Mouse (Mus musculus) heart, embryonic 16.5 days (tissue): ENCODE measurements at regions not wholly inside any gene's neighbourhood (a gene's known extent, or its start where the extent isn't known, plus 50 kb on each side); places are given as distances from the start of the nearest gene placed in this dataset.

ENCODE experiments used
- ATAC-seq: fragments of 200-750 bp; cut with Nextera tagmentation; replicated peaks from 2 replicates; pipeline ENCODE4 v1.8.0; 2017; ENCODE audit warnings: moderate number of reproducible peaks; ENCODE audit not compliant: insufficient read depth, low FRiP score; ENCODE audit errors: extremely low read depth
- H3K27ac ChIP-seq: fragments of 300-500 bp; sonication (generic); 2 replicates; pipeline ENCODE4 v1.5.1; 2014; ENCODE audit warnings: mild to moderate bottlenecking, low read length, control low read depth, moderate library complexity
- H3K27me3 ChIP-seq: fragments of 300-500 bp; sonication (generic); 2 replicates; pipeline ENCODE4 v1.6.1; 2014; ENCODE audit warnings: low read length, mixed read lengths; ENCODE audit not compliant: control insufficient read depth, insufficient read depth
- H3K36me3 ChIP-seq: fragments of 300-500 bp; sonication (generic); 2 replicates; pipeline ENCODE4 v1.6.1; 2014; ENCODE audit not compliant: control insufficient read depth, insufficient read depth
- H3K4me1 ChIP-seq: fragments of 300-500 bp; sonication (generic); 2 replicates; pipeline ENCODE4 v1.6.1; 2014; ENCODE audit warnings: low read length, mixed read lengths; ENCODE audit not compliant: control insufficient read depth, insufficient read depth
- H3K4me2 ChIP-seq: fragments of 300-500 bp; sonication (generic); 2 replicates; pipeline ENCODE4 v1.6.1; 2014; ENCODE audit warnings: low read depth, mild to moderate bottlenecking, control low read depth, low read length
- H3K4me3 ChIP-seq: fragments of 300-500 bp; sonication (generic); 2 replicates; pipeline ENCODE4 v1.5.1; 2014; ENCODE audit warnings: mild to moderate bottlenecking, control low read depth, low read length
- H3K9ac ChIP-seq: fragments of 300-500 bp; sonication (generic); 2 replicates; pipeline ENCODE4 v1.6.1; 2014; ENCODE audit warnings: low read length, control low read depth
- H3K9me3 ChIP-seq: fragments of 300-500 bp; sonication (generic); replicated peaks from 2 replicates; pipeline ENCODE4 v1.6.1; 2016; ENCODE audit warnings: low read length; ENCODE audit not compliant: control insufficient read depth
- WGBS: fragments of 180-500 bp; shearing (Covaris S2); extraction: QIAGEN DNeasy Blood & Tissue Kit; methylation state at CpG from one replicate; pipeline ENCODE4 v1.1.7; 2014; 5-methylcytosine and 5-hydroxymethylcytosine counted together

- Histone ChIP-seq H3K36me3 (no peaks in the 10 kb centered on the region), H3K4me2 (no peak overlapping the region), H3K27me3 (no peaks in the 10 kb centered on the region), H3K4me3 (no peak overlapping the region), H3K9me3 (no peaks in the 10 kb centered on the region; the same call in 1 of the 2 replicates), H3K27ac (no peak overlapping the region), H3K9ac (no peak overlapping the region), H3K4me1 (peaks cover 9% of the 10 kb centered on the region)
- ATAC-seq = no peak
- WGBS = 55% methylated on average over 6 of the region's 6 CpGs
These were observed 87.3 kb upstream of the Nckap5 start for GRCm38 (mm10) chr1:126917872-126918271.

- Histone ChIP-seq H3K27me3 (no peaks in the 10 kb centered on the region), H3K4me3 (no peak overlapping the region), H3K27ac (no peak overlapping the region), H3K9me3 (no peaks in the 10 kb centered on the region; the same call in 1 of the 2 replicates), H3K9ac (no peak overlapping the region), H3K36me3 (no peaks in the 10 kb centered on the region), H3K4me1 (no peaks in the 10 kb centered on the region), H3K4me2 (no peak overlapping the region)
- WGBS = 61% methylated on average over 6 of the region's 6 CpGs
- ATAC-seq = no peak
These were observed 85.8 kb upstream of the Nckap5 start for GRCm38 (mm10) chr1:126916369-126916768.

GRCm38 (mm10) chr1:126911277-126912060 is 80.9 kb upstream of the Nckap5 start:
- Histone ChIP-seq H3K4me1 (no peaks in the 10 kb centered on the region), H3K36me3 (no peaks in the 10 kb centered on the region), H3K9me3 (no peaks in the 10 kb centered on the region; the same call in 1 of the 2 replicates), H3K9ac (no peak overlapping the region), H3K4me3 (no peak overlapping the region), H3K4me2 (no peak overlapping the region), H3K27ac (no peak overlapping the region), H3K27me3 (no peaks in the 10 kb centered on the region)
- 70% methylated on average over 12 of the region's 12 CpGs for WGBS
- ATAC-seq = no peak

DNA sequence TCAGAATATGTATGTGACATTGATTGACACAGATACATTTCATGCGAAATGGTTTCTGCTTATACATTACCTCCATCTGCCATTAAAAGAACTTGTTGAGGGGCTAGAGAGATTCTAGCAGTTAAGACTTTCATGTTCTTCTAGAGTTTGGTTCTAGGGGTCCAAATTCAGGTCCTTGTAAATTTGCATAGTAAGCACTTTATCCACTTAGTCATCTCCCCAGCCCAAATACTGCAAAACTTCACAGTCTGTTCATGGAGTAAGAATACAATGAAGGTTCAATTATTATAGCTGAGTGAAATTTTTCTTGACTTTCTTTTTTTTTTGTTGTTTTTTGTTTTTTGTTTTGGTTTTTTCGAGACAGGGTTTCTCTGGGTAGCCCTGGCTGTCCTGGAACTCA is 76.8 kb upstream of the Nckap5 start:
- no peaks in the 10 kb centered on the region for H3K4me1 ChIP-seq
- H3K27me3 ChIP-seq = no peaks in the 10 kb centered on the region
- no peak overlapping the region for H3K9ac ChIP-seq
- H3K4me2 ChIP-seq = no peak overlapping the region
- H3K36me3 ChIP-seq = no peaks in the 10 kb centered on the region
- ATAC-seq = no peak
- H3K9me3 ChIP-seq = no peaks in the 10 kb centered on the region
- H3K4me3 ChIP-seq = no peak overlapping the region
- 79% methylated on average over 2 of the region's 2 CpGs for WGBS
- no peak overlapping the region for H3K27ac ChIP-seq

DNA sequence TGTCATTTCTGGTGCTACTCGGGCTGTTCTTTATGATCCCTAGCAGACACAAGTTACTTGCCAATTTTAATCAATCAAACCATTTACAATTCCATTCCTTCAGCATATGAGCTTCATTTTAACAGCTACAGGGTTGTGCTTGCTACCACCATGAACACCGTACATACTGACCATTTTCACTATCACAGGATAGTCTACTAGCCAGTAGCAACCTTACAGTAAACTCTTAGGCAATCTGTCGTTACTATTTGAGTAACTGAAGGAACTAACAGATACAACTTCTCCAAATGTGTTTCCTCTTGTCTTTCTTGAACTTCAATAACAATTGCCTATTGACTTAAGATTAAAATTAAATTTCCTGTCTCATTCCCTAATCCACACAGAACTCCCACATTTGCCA is 67.9 kb upstream of the Nckap5 start:
- WGBS = 74% methylated on average over 3 of the region's 3 CpGs
- no peaks in the 10 kb centered on the region for H3K9me3 ChIP-seq
- no peaks in the 10 kb centered on the region for H3K27me3 ChIP-seq
- H3K4me3 ChIP-seq = no peak overlapping the region
- no peak overlapping the region for H3K9ac ChIP-seq
- no peak for ATAC-seq
- H3K36me3 ChIP-seq = no peaks in the 10 kb centered on the region; the same call in 1 of the 2 replicates
- H3K27ac ChIP-seq = no peak overlapping the region
- no peak overlapping the region for H3K4me2 ChIP-seq
- peaks cover 4% of the 10 kb centered on the region; the same call in 1 of the 2 replicates for H3K4me1 ChIP-seq

DNA sequence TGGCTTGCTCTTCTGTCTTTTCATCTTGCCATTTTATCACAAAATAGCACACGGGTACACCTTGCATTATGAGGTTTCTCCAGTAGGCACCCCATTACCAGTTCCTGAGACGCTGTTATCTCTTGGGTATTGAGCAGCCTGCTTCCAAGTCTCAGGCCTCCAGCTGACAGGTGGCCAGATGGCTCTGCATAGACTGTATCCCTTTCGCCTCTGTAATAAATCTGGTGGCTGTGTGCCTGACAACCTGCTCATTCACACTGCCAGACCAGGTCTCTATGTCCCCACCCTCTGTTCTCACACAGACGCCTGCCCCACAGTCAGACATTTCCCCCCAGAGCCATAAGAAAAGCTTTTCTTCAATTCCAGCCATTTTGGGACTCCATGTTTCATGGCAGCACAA is 66.3 kb upstream of the Nckap5 start:
- ATAC-seq = no peak
- 65% methylated on average over 4 of the region's 4 CpGs for WGBS
- no peaks in the 10 kb centered on the region; the same call in 1 of the 2 replicates for H3K36me3 ChIP-seq
- no peaks in the 10 kb centered on the region for H3K9me3 ChIP-seq
- H3K4me3 ChIP-seq = no peak overlapping the region
- peaks cover 4% of the 10 kb centered on the region; the same call in 1 of the 2 replicates for H3K4me1 ChIP-seq
- no peak overlapping the region for H3K9ac ChIP-seq
- H3K27ac ChIP-seq = no peak overlapping the region
- no peak overlapping the region for H3K4me2 ChIP-seq
- H3K27me3 ChIP-seq = no peaks in the 10 kb centered on the region

- no peak overlapping the region for H3K4me3 ChIP-seq
These were observed 50.2 kb upstream of the Nckap5 start for GRCm38 (mm10) chr1:126880801-126881200.

More at GRCm38 (mm10) chr1:126880801-126881200, 50.2 kb upstream of the Nckap5 start:
- 93% methylated on average over 3 of the region's 3 CpGs for WGBS
- Histone ChIP-seq H3K9me3 (no peaks in the 10 kb centered on the region), H3K36me3 (no peaks in the 10 kb centered on the region), H3K27ac (no peak overlapping the region), H3K4me2 (no peak overlapping the region), H3K27me3 (no peaks in the 10 kb centered on the region), H3K9ac (no peak overlapping the region), H3K4me1 (no peaks in the 10 kb centered on the region)
- no peak for ATAC-seq
